Mouse (Mus musculus): Measurements from ENCODE around the gene Mif. TPM values are rescaled to one million over a fixed set of nuclear protein-coding genes. Genes with fewer than 3 reads are reported as not detected.

Gene Mif
- total and polyA plus RNA-seq, 2 experiments from 2014 or later = 976 to 1,685 TPM

DNA sequence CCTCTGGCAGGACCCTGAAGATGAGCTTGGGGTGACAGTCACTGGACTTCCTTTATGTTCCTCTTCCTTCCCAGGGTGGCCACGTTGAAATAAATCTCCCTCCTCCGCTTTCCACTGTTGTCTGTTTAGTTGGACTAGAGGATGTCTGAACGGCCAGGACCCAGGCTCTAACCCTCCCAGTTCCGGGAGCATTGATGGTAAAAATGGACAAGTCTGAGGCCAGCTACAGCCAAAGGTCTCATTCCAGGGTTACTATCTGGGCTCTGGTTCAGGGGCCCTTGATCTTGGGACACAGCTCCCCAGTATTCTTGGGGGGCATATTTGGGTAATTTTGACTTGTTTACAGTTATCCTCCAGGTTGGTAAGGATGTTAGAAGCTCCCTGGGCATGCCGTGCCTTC, 1.5 kb upstream of the Mif start:
- H3K27ac ChIP-seq (ENCODE audit: low read depth, low read length) = no peak overlapping the region
- H3K4me1 ChIP-seq (ENCODE audit: insufficient read depth, low read length) = peaks cover 9% of the 10 kb centered on the region; the same call in 1 of the 2 replicates
- H3K9me3 ChIP-seq (ENCODE audit: low read length) = no peaks in the 10 kb centered on the region
- no peak for ATAC-seq (ENCODE audit: low FRiP score)
- H3K4me2 ChIP-seq (ENCODE audit: low read depth, low read length, poor library complexity, severe bottlenecking) = no peak overlapping the region
- H3K9ac ChIP-seq (replicated peaks; ENCODE audit: low read length, poor library complexity, severe bottlenecking) = no peak overlapping the region
- DNase-seq (ENCODE audit: low spot score) = no peak
- no peaks in the 10 kb centered on the region for H3K27me3 ChIP-seq (ENCODE audit: insufficient read depth, low read length)
- no peak for TF ChIP-seq CTCF (IDR thresholded peaks at IDR 0.05)
- no peak overlapping the region for H3K4me3 ChIP-seq (ENCODE audit: low read depth, low read length)
- WGBS = 45% methylated on average over 5 of the region's 5 CpGs
- H3K36me3 ChIP-seq (ENCODE audit: insufficient read depth, low read length) = peaks cover 7% of the 10 kb centered on the region; the same call in 1 of the 2 replicates

DNA sequence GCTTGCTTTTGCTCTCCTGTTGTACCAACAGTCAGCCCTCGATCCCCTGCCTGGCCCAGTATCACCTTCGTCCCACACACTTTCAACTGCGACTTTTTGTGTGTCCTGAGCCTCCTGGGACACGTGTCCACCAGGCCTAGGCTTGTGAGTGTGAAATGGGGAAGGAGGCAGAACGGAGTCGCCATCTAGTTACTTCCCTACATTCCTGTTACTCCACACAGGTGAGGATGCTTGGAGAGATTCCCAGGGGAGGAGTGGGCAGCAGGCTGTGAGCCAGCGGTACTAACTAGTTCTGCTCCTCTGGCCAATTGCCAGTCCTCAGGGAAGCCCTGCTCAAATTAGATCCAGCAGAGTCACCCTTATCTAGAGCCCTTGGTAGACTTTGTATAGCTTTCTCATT, 706 bp upstream of the Mif start:
- H3K9me3 ChIP-seq (ENCODE audit: low read length) = no peaks in the 10 kb centered on the region
- WGBS = 14% methylated on average over 7 of the region's 7 CpGs
- TF ChIP-seq CTCF (IDR thresholded peaks at IDR 0.05) = no peak
- H3K4me2 ChIP-seq (ENCODE audit: low read depth, low read length, poor library complexity, severe bottlenecking) = peak overlapping the region; percentile 64
- H3K9ac ChIP-seq (replicated peaks; ENCODE audit: low read length, poor library complexity, severe bottlenecking) = 0 out of 2 replicates have a peak overlapping the region, but pooled peaks have one; percentile 9
- peaks cover 9% of the 10 kb centered on the region; the same call in 1 of the 2 replicates for H3K4me1 ChIP-seq (ENCODE audit: insufficient read depth, low read length)
- DNase-seq (ENCODE audit: low spot score) = no peak
- peak overlapping the region; percentile 39; the same call in 1 of the 2 replicates for H3K27ac ChIP-seq (ENCODE audit: low read depth, low read length)
- no peaks in the 10 kb centered on the region for H3K27me3 ChIP-seq (ENCODE audit: insufficient read depth, low read length)
- peaks cover 15% of the 10 kb centered on the region; the same call in 1 of the 2 replicates for H3K36me3 ChIP-seq (ENCODE audit: insufficient read depth, low read length)
- peak overlapping the region; percentile 49; the same call in 1 of the 2 replicates for H3K4me3 ChIP-seq (ENCODE audit: low read depth, low read length)
- no peak for ATAC-seq (ENCODE audit: low FRiP score)

DNA sequence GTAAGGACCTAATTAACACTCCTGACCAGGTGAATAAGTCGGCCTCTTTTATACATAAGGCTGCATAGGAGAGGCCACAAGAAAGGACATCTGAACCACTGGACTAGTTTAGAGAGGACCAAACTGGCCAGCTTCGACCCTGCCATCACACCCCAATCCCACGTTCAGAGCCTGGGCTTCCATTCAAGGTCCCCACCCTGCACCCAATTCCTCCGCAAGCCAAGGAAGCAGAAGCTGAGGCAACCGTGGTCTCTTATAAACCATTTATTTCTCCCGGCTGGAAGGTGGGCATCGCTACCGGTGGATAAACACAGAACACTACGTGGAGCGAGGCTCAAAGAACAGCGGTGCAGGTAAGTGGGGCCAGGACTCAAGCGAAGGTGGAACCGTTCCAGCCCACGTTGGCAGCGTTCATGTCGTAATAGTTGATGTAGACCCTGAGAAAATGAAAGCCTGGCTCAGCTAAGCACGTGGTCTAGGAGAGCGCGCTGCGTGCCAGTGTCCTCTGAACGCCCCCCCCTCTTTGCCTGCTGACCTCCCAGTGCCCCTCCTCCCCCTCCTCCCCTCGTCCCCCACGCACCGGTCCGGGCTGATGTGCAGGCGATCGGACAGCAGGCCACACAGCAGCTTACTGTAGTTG, 813 bp downstream of the Mif start:
- peak overlapping the region; percentile 80 for H3K9ac ChIP-seq (replicated peaks; ENCODE audit: low read length, poor library complexity, severe bottlenecking)
- peak overlapping the region; percentile 64 for H3K4me2 ChIP-seq (ENCODE audit: low read depth, low read length, poor library complexity, severe bottlenecking)
- H3K27ac ChIP-seq (ENCODE audit: low read depth, low read length) = peak overlapping the region; percentile 86
- 2% methylated on average over 21 of the region's 27 CpGs for WGBS
- H3K4me1 ChIP-seq (ENCODE audit: insufficient read depth, low read length) = peaks cover 9% of the 10 kb centered on the region; the same call in 1 of the 2 replicates
- peak; percentile 82 for ATAC-seq (ENCODE audit: low FRiP score)
- H3K36me3 ChIP-seq (ENCODE audit: insufficient read depth, low read length) = peaks cover 15% of the 10 kb centered on the region; the same call in 1 of the 2 replicates
- peak overlapping the region; percentile 49 for H3K4me3 ChIP-seq (ENCODE audit: low read depth, low read length)
- no peaks in the 10 kb centered on the region for H3K27me3 ChIP-seq (ENCODE audit: insufficient read depth, low read length)
- DNase-seq (ENCODE audit: low spot score) = peak; percentile 82
- no peaks in the 10 kb centered on the region for H3K9me3 ChIP-seq (ENCODE audit: low read length)
- peak; percentile 36; the same call in 1 of the 2 replicates for TF ChIP-seq CTCF (IDR thresholded peaks at IDR 0.05)

DNA sequence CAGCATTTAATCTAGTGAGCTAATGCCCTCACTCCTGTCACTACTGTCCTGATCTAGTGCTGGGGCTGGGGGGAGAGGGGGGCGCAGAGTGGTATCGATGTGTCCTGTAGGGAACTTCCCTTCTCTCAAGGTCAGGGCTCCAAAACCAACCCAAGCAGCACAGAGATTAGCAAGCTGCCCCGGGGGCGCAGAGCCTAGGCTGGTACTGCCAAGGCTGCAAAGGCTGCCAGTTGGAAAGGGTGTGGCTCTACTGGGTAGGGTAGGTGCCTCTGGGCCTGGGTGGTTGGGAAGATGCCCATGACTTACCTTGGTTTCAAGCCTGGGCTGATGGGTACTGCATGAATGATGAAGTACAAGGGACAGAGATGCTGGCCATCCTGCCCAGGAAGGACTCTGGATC, 2.4 kb downstream of the Mif start:
- 91% methylated on average over 4 of the region's 4 CpGs for WGBS
- no peak for DNase-seq (ENCODE audit: low spot score)
- no peak for ATAC-seq (ENCODE audit: low FRiP score)
- Histone ChIP-seq H3K27ac (ENCODE audit: low read depth, low read length) (no peak overlapping the region), H3K4me2 (ENCODE audit: low read depth, low read length, poor library complexity, severe bottlenecking) (no peak overlapping the region), H3K27me3 (ENCODE audit: insufficient read depth, low read length) (no peaks in the 10 kb centered on the region), H3K9ac (replicated peaks; ENCODE audit: low read length, poor library complexity, severe bottlenecking) (no peak overlapping the region), H3K4me3 (ENCODE audit: low read depth, low read length) (no peak overlapping the region), H3K36me3 (ENCODE audit: insufficient read depth, low read length) (peaks cover 15% of the 10 kb centered on the region; the same call in 1 of the 2 replicates), H3K9me3 (ENCODE audit: low read length) (no peaks in the 10 kb centered on the region), H3K4me1 (ENCODE audit: insufficient read depth, low read length) (peaks cover 9% of the 10 kb centered on the region; the same call in 1 of the 2 replicates)
- TF ChIP-seq CTCF (IDR thresholded peaks at IDR 0.05) = no peak

DNA sequence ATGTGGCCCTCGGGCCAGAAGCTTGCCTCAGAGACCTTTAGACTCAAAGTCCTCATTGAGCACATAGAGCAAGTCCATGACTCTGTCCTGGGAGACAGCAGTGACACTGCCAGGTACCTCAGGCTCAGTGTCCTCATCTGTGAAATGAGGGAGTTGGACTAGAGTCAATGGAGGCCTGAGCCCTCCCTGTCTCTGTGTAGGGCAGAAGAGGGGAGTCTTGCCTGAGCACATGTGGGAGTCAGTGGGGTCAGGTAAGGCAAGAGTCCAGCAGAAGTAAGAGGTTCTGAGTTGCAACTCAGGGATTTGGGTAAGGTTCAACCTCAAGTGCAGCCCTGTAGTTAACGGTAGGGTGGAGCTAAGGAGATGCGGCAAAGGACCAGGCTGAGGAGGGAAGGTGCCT, 3.1 kb downstream of the Mif start:
- no peak overlapping the region for H3K9ac ChIP-seq (replicated peaks; ENCODE audit: low read length, poor library complexity, severe bottlenecking)
- H3K4me3 ChIP-seq (ENCODE audit: low read depth, low read length) = no peak overlapping the region
- no peaks in the 10 kb centered on the region for H3K9me3 ChIP-seq (ENCODE audit: low read length)
- H3K27me3 ChIP-seq (ENCODE audit: insufficient read depth, low read length) = no peaks in the 10 kb centered on the region
- ATAC-seq (ENCODE audit: low FRiP score) = no peak
- TF ChIP-seq CTCF (IDR thresholded peaks at IDR 0.05) = no peak
- H3K36me3 ChIP-seq (ENCODE audit: insufficient read depth, low read length) = peaks cover 15% of the 10 kb centered on the region; the same call in 1 of the 2 replicates
- no peak for DNase-seq (ENCODE audit: low spot score)
- H3K4me2 ChIP-seq (ENCODE audit: low read depth, low read length, poor library complexity, severe bottlenecking) = no peak overlapping the region
- 87% methylated on average over 3 of the region's 3 CpGs for WGBS
- peaks cover 9% of the 10 kb centered on the region; the same call in 1 of the 2 replicates for H3K4me1 ChIP-seq (ENCODE audit: insufficient read depth, low read length)
- no peak overlapping the region for H3K27ac ChIP-seq (ENCODE audit: low read depth, low read length)
